Mouse (Mus musculus): ENCODE data around the gene S100a11.

DNA sequence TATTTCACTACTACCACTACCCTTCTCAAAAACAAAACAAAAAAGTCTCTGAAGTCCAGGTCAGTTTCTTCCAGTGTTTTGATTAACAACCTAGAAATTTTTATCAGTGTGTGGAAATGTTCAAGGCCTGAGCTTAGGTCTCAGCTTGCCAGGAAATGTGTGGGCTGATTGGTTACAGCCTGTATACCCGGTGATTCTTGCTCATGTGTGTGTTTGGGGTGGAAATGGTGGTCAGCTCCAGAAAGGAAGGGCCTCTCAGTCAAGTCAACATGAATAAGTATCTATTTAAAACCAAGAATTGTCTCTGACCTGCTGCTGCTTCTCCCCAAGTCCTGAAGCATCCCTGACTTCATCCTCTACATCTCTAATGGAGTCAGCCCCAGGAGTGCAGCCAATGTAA, 11.0 kb upstream of the S100a11 start:
- TF ChIP-seq SIN3A (IDR thresholded peaks at IDR 0.05; ENCODE audit: low read length): no peak
- no peak for TF ChIP-seq E2F4 (IDR thresholded peaks at IDR 0.05; ENCODE audit: insufficient replicate concordance, low read depth, low read length)
- no peak for TF ChIP-seq CHD2 (IDR thresholded peaks at IDR 0.05; ENCODE audit: low read length)
- TF ChIP-seq POLR2A (IDR thresholded peaks at IDR 0.05; ENCODE audit: low read depth, low read length): no peak
- TF ChIP-seq EP300 (IDR thresholded peaks at IDR 0.05; ENCODE audit: low read length): no peak
- TF ChIP-seq CTCF (conservative IDR thresholded peaks at IDR 0.05 in 1 of 2, IDR thresholded peaks at IDR 0.05 in 1 of 2; ENCODE audit: low read depth in 2 of 2, low read length in 2 of 2): no peak
- TF ChIP-seq JUND (conservative IDR thresholded peaks at IDR 0.05; ENCODE audit: low read depth, low read length): no peak
- no peak for TF ChIP-seq POLR2AphosphoS2 (IDR thresholded peaks at IDR 0.05; ENCODE audit: low read depth, low read length)
- no peak for TF ChIP-seq USF2 (conservative IDR thresholded peaks at IDR 0.05; ENCODE audit: low read depth, low read length)
- no peak for TF ChIP-seq MEF2A (IDR thresholded peaks at IDR 0.05; ENCODE audit: borderline replicate concordance, low read depth, low read length)
- TF ChIP-seq HCFC1 (IDR thresholded peaks at IDR 0.05; ENCODE audit: low read depth, low read length): no peak
- TF ChIP-seq ZMIZ1 (IDR thresholded peaks at IDR 0.05; ENCODE audit: low read depth, low read length): no peak

All from CH12.LX (cell line).